21 mouse cellular contexts compared by ENCODE assay signal in genomic region chr10:3468590-3468989, GRCm38 (mm10).
DNase-seq lines count a peak whose midpoint lies in the region; ATAC-seq and TF ChIP-seq lines count a peak whose summit lies in the region.
"Had no signal": no experiment of that assay in that cellular context is flagged by ENCODE, and none has a peak within 500 bp of the region (broad histone marks: within the 10 kb centered on the region; RNA-seq: fewer than 3 reads in every experiment).

No protein-coding gene starts in this region.

- H3K4me3 ChIP-seq in forebrain, postnatal 0 days (ENCODE audit: low read depth, low read length), result no peak overlapping the region
- no peak overlapping the region for H3K4me3 ChIP-seq in forebrain, embryonic 10.5 days
- H3K4me3 ChIP-seq in kidney, postnatal 0 days (replicated peaks; ENCODE audit: low read depth, low read length), result no peak overlapping the region
- no peak overlapping the region for H3K4me3 ChIP-seq in kidney, embryonic 16.5 days (ENCODE audit: low read length)
- H3K4me3 ChIP-seq in lung, embryonic 15.5 days, result no peak overlapping the region
- H3K4me3 ChIP-seq: embryonic facial prominence, embryonic 15.5 days; erythroblast, embryonic 14.5 days; gastrocnemius, adult 2 months; heart, embryonic 13.5 days; hindbrain, embryonic 12.5 days had no signal

- no peaks in the 10 kb centered on the region for H3K27me3 ChIP-seq in forebrain, postnatal 0 days (ENCODE audit: insufficient read depth, low read length)
- no peaks in the 10 kb centered on the region for H3K27me3 ChIP-seq in forebrain, embryonic 10.5 days (ENCODE audit: poor library complexity, severe bottlenecking)
- H3K27me3 ChIP-seq in kidney, postnatal 0 days (ENCODE audit: insufficient read depth, low read length), result no peaks in the 10 kb centered on the region
- no peaks in the 10 kb centered on the region for H3K27me3 ChIP-seq in kidney, embryonic 16.5 days (ENCODE audit: insufficient read depth, low read length)
- H3K27me3 ChIP-seq in lung, embryonic 15.5 days, result no peaks in the 10 kb centered on the region
- H3K27me3 ChIP-seq: embryonic facial prominence, embryonic 15.5 days; heart, embryonic 13.5 days; hindbrain, embryonic 12.5 days had no signal

- H3K27ac ChIP-seq in forebrain, postnatal 0 days (ENCODE audit: low read depth, low read length), result no peak overlapping the region
- H3K27ac ChIP-seq in forebrain, embryonic 10.5 days, result no peak overlapping the region
- H3K27ac ChIP-seq in kidney, postnatal 0 days, result no peak overlapping the region
- H3K27ac ChIP-seq in kidney, embryonic 16.5 days (ENCODE audit: low read length), result no peak overlapping the region
- no peak overlapping the region for H3K27ac ChIP-seq in lung, embryonic 15.5 days
- H3K27ac ChIP-seq: embryonic facial prominence, embryonic 15.5 days; gastrocnemius, adult 2 months; heart, embryonic 13.5 days; hindbrain, embryonic 12.5 days had no signal

- peak; percentile 15 for DNase-seq in adrenal gland, postnatal 10 days
- no peak for DNase-seq in adrenal gland, adult 8-10 months
- peak; percentile 5 for DNase-seq in forebrain, postnatal 0 days
- DNase-seq in forebrain, embryonic 10.5 days (ENCODE audit: extremely low spot score, low spot score), result no peak
- peak; percentile 68 for DNase-seq in kidney, postnatal 0 days (ENCODE audit: low spot score)
- DNase-seq in lung, postnatal 14 days, result no peak
- DNase-seq: cerebellum, adult 11 months; cerebellum, adult 8-10 months; cerebellum, postnatal 14 days; embryo, embryonic 11 days; gastrocnemius, adult 2 months; gastrocnemius, postnatal 25 days; heart, postnatal 4 days had no signal

- 87% methylated on average over 4 of the region's 4 CpGs for WGBS in forebrain, postnatal 0 days
- 90% methylated on average over 4 of the region's 4 CpGs for WGBS in forebrain, embryonic 10.5 days
- WGBS in kidney, postnatal 0 days, result 56% methylated on average over 4 of the region's 4 CpGs
- WGBS in kidney, embryonic 16.5 days, result 62% methylated on average over 4 of the region's 4 CpGs
- 46% methylated on average over 4 of the region's 4 CpGs for WGBS in lung, embryonic 15.5 days

- H3K9ac ChIP-seq in forebrain, postnatal 0 days, result no peak overlapping the region
- H3K9ac ChIP-seq in kidney, postnatal 0 days (ENCODE audit: low read depth, low read length), result no peak overlapping the region
- no peak overlapping the region for H3K9ac ChIP-seq in kidney, embryonic 16.5 days (replicated peaks; ENCODE audit: low read length)
- no peak overlapping the region for H3K9ac ChIP-seq in lung, embryonic 15.5 days
- H3K9ac ChIP-seq: embryonic facial prominence, embryonic 15.5 days; heart, embryonic 13.5 days; hindbrain, embryonic 12.5 days had no signal

- H3K4me1 ChIP-seq in forebrain, postnatal 0 days (ENCODE audit: insufficient read depth), result no peaks in the 10 kb centered on the region
- no peaks in the 10 kb centered on the region for H3K4me1 ChIP-seq in forebrain, embryonic 10.5 days
- no peaks in the 10 kb centered on the region for H3K4me1 ChIP-seq in kidney, postnatal 0 days (replicated peaks; ENCODE audit: insufficient read depth, low read length)
- H3K4me1 ChIP-seq in kidney, embryonic 16.5 days (ENCODE audit: insufficient read depth, low read length), result 0 out of 2 replicates have a peak, but pooled peaks cover 9% of the 10 kb centered on the region
- H3K4me1 ChIP-seq in lung, embryonic 15.5 days, result no peaks in the 10 kb centered on the region
- H3K4me1 ChIP-seq: embryonic facial prominence, embryonic 15.5 days; hindbrain, embryonic 12.5 days had no signal

- ATAC-seq in forebrain, postnatal 0 days, result no peak; the same call in 1 of the 2 replicates
- no peak for ATAC-seq in kidney, postnatal 0 days (replicated peaks; ENCODE audit: low FRiP score, low read depth)
- ATAC-seq in kidney, embryonic 16.5 days (ENCODE audit: low FRiP score, low TSS enrichment), result no peak
- ATAC-seq in lung, embryonic 15.5 days (ENCODE audit: borderline replicate concordance, extremely low read depth, low FRiP score, low TSS enrichment), result peak; percentile 62; the same call in 1 of the 2 replicates
- ATAC-seq: hindbrain, embryonic 16.5 days; inflammation-experienced regulatory T-cells, adult 6 months had no signal

- H3K4me2 ChIP-seq in forebrain, postnatal 0 days (ENCODE audit: low read depth), result no peak overlapping the region
- no peak overlapping the region for H3K4me2 ChIP-seq in kidney, postnatal 0 days (ENCODE audit: low read length)
- no peak overlapping the region for H3K4me2 ChIP-seq in kidney, embryonic 16.5 days (replicated peaks; ENCODE audit: low read depth, low read length)
- no peak overlapping the region for H3K4me2 ChIP-seq in lung, embryonic 15.5 days
- H3K4me2 ChIP-seq: embryonic facial prominence, embryonic 15.5 days; heart, embryonic 13.5 days; hindbrain, embryonic 12.5 days had no signal

- no peaks in the 10 kb centered on the region for H3K9me3 ChIP-seq in forebrain, postnatal 0 days (ENCODE audit: low read length)
- H3K9me3 ChIP-seq in forebrain, embryonic 10.5 days, result no peaks in the 10 kb centered on the region
- H3K9me3 ChIP-seq in kidney, postnatal 0 days (replicated peaks; ENCODE audit: low read length), result no peaks in the 10 kb centered on the region
- no peaks in the 10 kb centered on the region for H3K9me3 ChIP-seq in kidney, embryonic 16.5 days (ENCODE audit: low read length)
- H3K9me3 ChIP-seq in lung, embryonic 15.5 days, result no peaks in the 10 kb centered on the region
- H3K9me3 ChIP-seq: hindbrain, embryonic 12.5 days had no signal

- no peak for TF ChIP-seq CTCF in forebrain, postnatal 0 days (IDR thresholded peaks at IDR 0.05; ENCODE audit: low read depth)
- no peak for TF ChIP-seq CTCF in kidney, postnatal 0 days (IDR thresholded peaks at IDR 0.05; ENCODE audit: low read depth)

- H3K36me3 ChIP-seq in forebrain, postnatal 0 days (ENCODE audit: insufficient read depth), result no peaks in the 10 kb centered on the region
- no peaks in the 10 kb centered on the region for H3K36me3 ChIP-seq in forebrain, embryonic 10.5 days (replicated peaks)
- no peaks in the 10 kb centered on the region for H3K36me3 ChIP-seq in kidney, postnatal 0 days (ENCODE audit: insufficient read depth, low read length)
- no peaks in the 10 kb centered on the region for H3K36me3 ChIP-seq in kidney, embryonic 16.5 days (ENCODE audit: insufficient read depth, low read length)
- no peaks in the 10 kb centered on the region for H3K36me3 ChIP-seq in lung, embryonic 15.5 days
- H3K36me3 ChIP-seq: embryonic facial prominence, embryonic 15.5 days; hindbrain, embryonic 12.5 days had no signal

Comparison
In these comparisons a context has a peak if more than half of its experiments do, and no peak if none do; other contexts are left out.
1. DNase-seq: peak in adrenal gland, postnatal 10 days (single experiment), forebrain, postnatal 0 days (single experiment) and kidney, postnatal 0 days (single experiment); none in adrenal gland, adult 8-10 months (single experiment), forebrain, embryonic 10.5 days (single experiment) and lung, postnatal 14 days (single experiment).